Mouse (Mus musculus) bone marrow, adult 2 months (tissue): ENCODE results near the gene Pla2g12b. TPM values are rescaled to one million over a fixed set of nuclear protein-coding genes. Genes with fewer than 3 reads are reported as not detected.

ENCODE experiments used
- H3K27ac ChIP-seq: fragments of 200-500 bp; 2 replicates; pipeline ENCODE4 v1.5.1; 2012; ENCODE audit warnings: low read depth, mild to moderate bottlenecking, control low read depth, inconsistent platforms, low read length; ENCODE audit not compliant: control insufficient read depth, poor library complexity, insufficient read depth
- H3K4me1 ChIP-seq: fragments of 200-500 bp; 2 replicates; pipeline ENCODE4 v1.6.1; 2011; ENCODE audit warnings: low read length; ENCODE audit not compliant: control insufficient read depth, insufficient read depth
- H3K4me3 ChIP-seq: fragments of 200-500 bp; replicated peaks from 2 replicates; pipeline ENCODE3; 2011; ENCODE audit warnings: mild to moderate bottlenecking, low read depth, low read length, control low read depth; ENCODE audit not compliant: control insufficient read depth
- CTCF ChIP-seq: fragments of 200-500 bp; IDR thresholded peaks from 2 replicates; pipeline ENCODE4 v1.5.1; 2011; ENCODE audit warnings: low read length, control low read depth; ENCODE audit not compliant: control insufficient read depth, insufficient read depth
- POLR2A ChIP-seq: fragments of 200-500 bp; IDR thresholded peaks from 2 replicates; pipeline ENCODE4 v1.6.1; 2011; ENCODE audit warnings: low read depth, mild to moderate bottlenecking, control low read depth, low read length, borderline replicate concordance; ENCODE audit not compliant: control insufficient read depth
- WGBS: fragments of 180-500 bp; shearing (Covaris S2); methylation state at CpG from one replicate; pipeline ENCODE4 v1.1.7; 2018; 5-methylcytosine and 5-hydroxymethylcytosine counted together
- polyA plus RNA-seq: library from polyadenylated mRNA; stranded (reverse); fragments of >200 nt; gene quantifications from 2 replicates; pipeline ENCODE4 v1.2.4, GENCODE M21; 2011; ENCODE audit warnings: low replicate concordance; ENCODE audit not compliant: missing spikeins, insufficient read depth, insufficient read length

Pla2g12b gene
- polyA plus RNA-seq, 1 experiment: not detected

DNA sequence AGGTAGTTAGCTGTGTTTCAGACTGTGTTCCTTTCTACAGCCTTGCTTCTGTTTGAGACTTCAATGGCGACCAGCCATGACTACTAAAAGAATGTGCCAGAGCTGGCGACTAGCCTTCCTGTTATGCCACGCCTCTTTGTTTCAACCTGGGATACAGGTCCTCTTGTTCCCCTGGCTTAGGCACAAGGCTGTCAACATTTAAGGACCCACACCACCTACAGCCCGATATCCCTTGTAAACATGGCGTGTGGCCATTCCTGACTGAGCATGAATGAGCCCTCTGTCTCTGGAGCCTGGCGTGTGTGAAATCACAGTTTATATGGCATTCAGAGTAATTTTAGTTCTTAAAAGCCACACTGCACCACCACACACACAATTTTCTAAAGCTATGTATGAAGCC is 58.8 kb downstream of the Pla2g12b start:
- Histone ChIP-seq H3K4me3 (no peak overlapping the region), H3K27ac (no peak overlapping the region), H3K4me1 (no peaks in the 10 kb centered on the region)
- TF ChIP-seq CTCF: no peak
- TF ChIP-seq POLR2A: no peak
- WGBS: 85% methylated on average over 6 of the region's 6 CpGs

DNA sequence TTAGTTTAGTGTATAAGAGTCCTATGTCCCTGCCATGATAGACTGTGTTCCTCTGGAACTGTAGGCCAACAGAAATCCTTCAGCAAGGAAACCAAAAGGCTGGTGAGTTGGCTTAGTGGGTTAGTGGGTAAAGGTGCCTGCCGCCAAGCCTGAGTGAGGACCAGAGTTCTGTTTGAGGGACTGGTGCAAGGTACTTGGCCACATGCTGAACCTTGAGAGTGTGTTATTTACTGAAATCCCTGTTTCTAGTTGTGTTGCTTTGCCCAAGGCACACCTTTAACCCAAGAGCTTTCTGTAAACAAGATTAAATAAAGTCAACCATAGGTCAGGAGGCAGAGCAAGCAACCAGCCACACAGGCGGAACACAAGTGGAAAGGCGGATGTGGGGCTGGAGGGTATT is 62.1 kb downstream of the Pla2g12b start:
- 82% methylated on average over 3 of the region's 3 CpGs for WGBS
- Histone ChIP-seq H3K4me3 (no peak overlapping the region), H3K27ac (no peak overlapping the region), H3K4me1 (no peaks in the 10 kb centered on the region)
- no peak for TF ChIP-seq POLR2A
- TF ChIP-seq CTCF: no peak

DNA sequence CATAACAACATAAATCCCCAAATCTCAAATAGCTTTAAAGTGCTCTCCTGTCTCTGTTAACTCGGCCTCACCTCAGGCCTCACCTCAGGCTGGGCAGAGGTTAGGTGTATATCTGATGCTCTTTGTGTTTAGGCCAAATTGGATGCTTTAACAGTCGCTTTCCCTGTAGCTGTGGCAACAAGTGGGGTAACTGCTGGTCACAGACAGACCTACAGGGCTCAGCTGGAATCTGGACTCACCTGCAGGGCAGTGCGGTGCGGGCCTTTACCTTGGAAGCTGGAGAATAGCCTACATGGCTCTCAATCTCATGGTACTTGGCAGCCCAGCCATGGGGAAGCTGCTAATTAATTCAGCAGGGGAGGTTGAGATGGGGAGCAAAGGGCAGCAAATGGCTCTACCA is 63.2 kb downstream of the Pla2g12b start:
- TF ChIP-seq CTCF (no peak), POLR2A (no peak)
- no peaks in the 10 kb centered on the region for H3K4me1 ChIP-seq
- WGBS: 89% methylated on average over 4 of the region's 4 CpGs
- no peak overlapping the region for H3K4me3 ChIP-seq
- H3K27ac ChIP-seq: no peak overlapping the region

DNA sequence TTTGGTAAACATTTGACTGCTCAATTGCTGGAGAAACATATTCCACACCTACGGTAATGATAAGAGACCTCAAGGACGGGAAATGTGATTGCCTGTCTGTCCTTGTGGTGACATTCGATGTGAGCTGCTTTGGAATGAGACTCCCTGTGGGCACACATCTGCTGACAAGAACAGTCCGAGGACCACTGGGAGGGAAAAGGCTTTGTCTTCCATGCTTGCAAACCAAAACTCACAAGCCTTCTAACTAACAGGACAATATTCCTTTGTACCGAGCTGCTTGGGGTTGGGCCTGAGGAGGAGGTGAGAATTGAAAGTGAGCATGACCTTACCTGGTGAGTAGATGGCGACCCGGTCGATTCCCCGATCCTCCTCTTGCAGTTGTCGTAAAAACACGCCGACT is 63.8 kb downstream of the Pla2g12b start:
- Histone ChIP-seq H3K4me1 (no peaks in the 10 kb centered on the region), H3K27ac (no peak overlapping the region), H3K4me3 (no peak overlapping the region)
- no peak for TF ChIP-seq POLR2A
- TF ChIP-seq CTCF: no peak
- 87% methylated on average over 12 of the region's 12 CpGs for WGBS

DNA sequence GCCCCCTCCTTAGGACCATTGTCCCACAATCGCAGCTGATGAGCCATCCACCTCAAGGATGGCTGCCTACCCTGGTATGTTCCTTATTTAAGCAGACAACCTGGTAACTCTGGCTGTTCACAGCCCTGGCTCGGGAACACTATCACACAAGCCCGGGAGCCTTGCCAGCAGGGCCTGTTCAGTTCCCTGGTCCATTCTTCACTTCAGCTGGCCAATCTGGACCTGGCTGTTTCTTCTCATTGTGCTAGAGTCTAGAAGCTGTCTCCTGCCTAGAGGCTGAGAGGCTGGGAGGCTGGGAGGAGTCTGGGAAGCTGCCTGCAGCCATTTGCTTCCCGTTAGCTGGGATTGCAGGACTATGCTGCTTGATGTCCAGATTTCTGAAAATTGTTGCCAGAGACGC is 67.0 kb downstream of the Pla2g12b start:
- WGBS: 81% methylated on average over 5 of the region's 5 CpGs
- Histone ChIP-seq H3K4me1 (no peaks in the 10 kb centered on the region), H3K27ac (no peak overlapping the region), H3K4me3 (no peak overlapping the region)
- TF ChIP-seq POLR2A (no peak), CTCF (no peak)

Other genes starting within 250 kb of the Pla2g12b start
- gene Sept10, start 181.8 kb upstream of the Pla2g12b start, polyA plus RNA-seq: 3.8 and 5.7 TPM in 2 replicates
- gene Sowahc, start 181.7 kb upstream of the Pla2g12b start, polyA plus RNA-seq: 1.1 and 3.1 TPM in 2 replicates
- 6.2 and 12.4 TPM in 2 replicates for gene P4ha1, start 80.4 kb upstream of the Pla2g12b start, polyA plus RNA-seq
- gene Gm10273, start 8.0 kb upstream of the Pla2g12b start, polyA plus RNA-seq: 12.5 and 45.2 TPM in 2 replicates
- gene Oit3, start 38.1 kb downstream of the Pla2g12b start, polyA plus RNA-seq: not detected in 2 replicates
- not detected in 2 replicates for gene Gm10322, start 212.4 kb downstream of the Pla2g12b start, polyA plus RNA-seq
- gene Mcu, start 213.0 kb downstream of the Pla2g12b start, polyA plus RNA-seq: 11.7 and 16.1 TPM in 2 replicates